Mouse (Mus musculus): Measurements from ENCODE around the gene Slc7a15. TPM values are rescaled to one million over a fixed set of nuclear protein-coding genes. Genes with fewer than 3 reads are reported as not detected.

Gene Slc7a15
- polyA plus RNA-seq, 1 experiment, result not detected

- Histone ChIP-seq H3K4me1 (ENCODE audit: control insufficient read depth, insufficient read depth, insufficient read length, low read length) (no peaks in the 10 kb centered on the region), H3K4me3 (ENCODE audit: insufficient read depth, low read depth, low read length) (no peak overlapping the region), H3K27ac (replicated peaks; ENCODE audit: low read depth, low read length) (no peak overlapping the region)
Measured at GRCm38 (mm10) chr12:8489098-8489497, 109.8 kb downstream of the Slc7a15 start.

GRCm38 (mm10) chr12:8488652-8488980 is 110.2 kb downstream of the Slc7a15 start:
- no peaks in the 10 kb centered on the region for H3K4me1 ChIP-seq (ENCODE audit: control insufficient read depth, insufficient read depth, insufficient read length, low read length)
- no peak overlapping the region for H3K27ac ChIP-seq (replicated peaks; ENCODE audit: low read depth, low read length)
- no peak overlapping the region for H3K4me3 ChIP-seq (ENCODE audit: insufficient read depth, low read depth, low read length)

GRCm38 (mm10) chr12:8487959-8488651 is 110.8 kb downstream of the Slc7a15 start:
- H3K4me1 ChIP-seq (ENCODE audit: control insufficient read depth, insufficient read depth, insufficient read length, low read length), result no peaks in the 10 kb centered on the region
- H3K4me3 ChIP-seq (ENCODE audit: insufficient read depth, low read depth, low read length), result no peak overlapping the region
- no peak overlapping the region for H3K27ac ChIP-seq (replicated peaks; ENCODE audit: low read depth, low read length)

- Histone ChIP-seq H3K4me1 (ENCODE audit: control insufficient read depth, insufficient read depth, insufficient read length, low read length) (no peaks in the 10 kb centered on the region), H3K27ac (replicated peaks; ENCODE audit: low read depth, low read length) (no peak overlapping the region), H3K4me3 (ENCODE audit: insufficient read depth, low read depth, low read length) (no peak overlapping the region)
Measured at GRCm38 (mm10) chr12:8487281-8487680, 111.6 kb downstream of the Slc7a15 start.

GRCm38 (mm10) chr12:8485247-8485646 is 113.6 kb downstream of the Slc7a15 start:
- H3K4me3 ChIP-seq (ENCODE audit: insufficient read depth, low read depth, low read length), result no peak overlapping the region
- H3K27ac ChIP-seq (replicated peaks; ENCODE audit: low read depth, low read length), result no peak overlapping the region
- H3K4me1 ChIP-seq (ENCODE audit: control insufficient read depth, insufficient read depth, insufficient read length, low read length), result no peaks in the 10 kb centered on the region

GRCm38 (mm10) chr12:8482169-8482568 is 116.7 kb downstream of the Slc7a15 start:
- Histone ChIP-seq H3K4me1 (ENCODE audit: control insufficient read depth, insufficient read depth, insufficient read length, low read length) (no peaks in the 10 kb centered on the region), H3K27ac (replicated peaks; ENCODE audit: low read depth, low read length) (no peak overlapping the region), H3K4me3 (ENCODE audit: insufficient read depth, low read depth, low read length) (no peak overlapping the region)

Other genes with a start within 250 kb of the Slc7a15 start
- gene Rhob, start 99.1 kb downstream of the Slc7a15 start, polyA plus RNA-seq (2012; ENCODE audit: insufficient read depth, insufficient read length, missing spikeins), result 106 and 193 TPM in 2 replicates
- 36.9 and 37.0 TPM in 2 replicates for gene Pum2, start 75.1 kb upstream of the Slc7a15 start, polyA plus RNA-seq (2012; ENCODE audit: insufficient read depth, insufficient read length, missing spikeins)
- 1.7 and 2.8 TPM in 2 replicates for gene Sdc1, start 172.3 kb upstream of the Slc7a15 start, polyA plus RNA-seq (2012; ENCODE audit: insufficient read depth, insufficient read length, missing spikeins)

Measured in brown adipose tissue, adult 24 weeks (tissue).